Mouse (Mus musculus): ENCODE measurements around the gene Rnase1. TPM values are rescaled to one million over a fixed set of nuclear protein-coding genes. Genes with fewer than 3 reads are reported as not detected.
A peak's percentile ranks its signal among the peaks of the same experiment; 100 is the strongest.
"Not testable (repeated sequence)": the region's sequence is repeated elsewhere in the genome, so short reads cannot be mapped to it uniquely, and the experiment has no call there.

Rnase1 gene
- total RNA-seq, 2 experiments from 2014 or later = not detected

GRCm38 (mm10) chr14:51098921-51099320, 47.7 kb downstream of the Rnase1 start:
- intact Hi-C loops (cut with DNase I) = loop anchor here (5.0 kb wide), 1 partner anchor 72 kb away; no protein-coding TSS in a partner anchor
- DNase-seq = no peak
- Histone ChIP-seq H3K4me3 (no peak overlapping the region), H3K27ac (no peak overlapping the region)
- no peak for TF ChIP-seq CTCF (IDR thresholded peaks at IDR 0.05)

- peak; percentile 44 for DNase-seq
- peak; percentile 77 for TF ChIP-seq CTCF (IDR thresholded peaks at IDR 0.05)
- H3K4me3 ChIP-seq, H3K27ac ChIP-seq: not testable (repeated sequence)
- intact Hi-C loops (cut with DNase I) = loop anchor here (5.0 kb wide), 1 partner anchor 71 kb away; no protein-coding TSS in a partner anchor
Observed at GRCm38 (mm10) chr14:51098300-51098699, 48.3 kb downstream of the Rnase1 start.

- peak overlapping the region; percentile 56; the same call in 1 of the 2 replicates for H3K4me3 ChIP-seq
- DNase-seq = no peak
- H3K27ac ChIP-seq = no peak overlapping the region
- TF ChIP-seq CTCF (IDR thresholded peaks at IDR 0.05) = no peak
- intact Hi-C loops (cut with DNase I) = loop anchor here (5.0 kb wide), 1 partner anchor 69 kb away; no protein-coding TSS in a partner anchor
Observed at GRCm38 (mm10) chr14:51095736-51096524, 50.7 kb downstream of the Rnase1 start.

Other genes with a start within 250 kb of the Rnase1 start
- 10 to 100 TPM; 68.8 to 76.8 TPM for gene Klhl33, start 249.3 kb downstream of the Rnase1 start, total RNA-seq (2021)
- gene Osgep, start 221.9 kb downstream of the Rnase1 start, total RNA-seq (2021) = 10 to 100 TPM; 45.3 to 63.1 TPM
- 10 to 100 TPM; 28.0 to 28.1 TPM for gene Apex1, start 221.8 kb downstream of the Rnase1 start, total RNA-seq (2021)
- 10 to 100 TPM; 16.2 to 16.6 TPM for gene Pip4p1, start 215.9 kb downstream of the Rnase1 start, total RNA-seq (2021)
- 1 to 10 TPM; 3.6 to 5.9 TPM for gene Pnp, start 215.7 kb downstream of the Rnase1 start, total RNA-seq (2021)
- 1 to 10 TPM; 2.9 to 7.8 TPM for gene Gm49342, start 202.3 kb downstream of the Rnase1 start, total RNA-seq (2021)
- under 1 TPM in 1 of 2 experiments, not detected in 1; 0.47 TPM for gene Pnp2, start 190.8 kb downstream of the Rnase1 start, total RNA-seq (2021)
- gene Rnase10, start 139.0 kb downstream of the Rnase1 start, total RNA-seq (2021) = not detected
- not detected for gene Rnase9, start 104.9 kb downstream of the Rnase1 start, total RNA-seq (2021)
- not detected for gene Rnase11, start 96.6 kb downstream of the Rnase1 start, total RNA-seq (2021)
- gene Rnase12, start 89.1 kb downstream of the Rnase1 start, total RNA-seq (2021) = not detected
- gene Olfr750, start 72.3 kb downstream of the Rnase1 start, total RNA-seq (2021) = not detected
- gene Rnase4, start 55.7 kb downstream of the Rnase1 start, total RNA-seq (2021) = 10 to 100 TPM; 34.6 to 40.1 TPM
- 1 to 10 TPM; 4.0 TPM for gene Ang, start 55.6 kb downstream of the Rnase1 start, total RNA-seq (2021)
- not detected for gene Eddm3b, start 32.4 kb downstream of the Rnase1 start, total RNA-seq (2021)
- under 1 TPM in 1 of 2 experiments, not detected in 1; 0.64 TPM for gene Rnase6, start 22.9 kb downstream of the Rnase1 start, total RNA-seq (2021)
- gene Rnase2b, start 15.5 kb upstream of the Rnase1 start, total RNA-seq (2021) = not detected
- gene Ang2, start 52.4 kb upstream of the Rnase1 start, total RNA-seq (2021) = not detected
- gene Ear14, start 56.6 kb upstream of the Rnase1 start, total RNA-seq (2021) = not detected
- 1 to 10 TPM in 1 of 2 experiments, under 1 TPM in 1; 0.87 to 2.0 TPM for gene Rnase2a, start 109.3 kb upstream of the Rnase1 start, total RNA-seq (2021)
- not detected for gene Gm7247, start 215.0 kb upstream of the Rnase1 start, total RNA-seq (2021)

Measured in gastrocnemius, adult 2 months (tissue).